ENCODE assay signal across 18 mouse cellular contexts in the genomic region with DNA sequence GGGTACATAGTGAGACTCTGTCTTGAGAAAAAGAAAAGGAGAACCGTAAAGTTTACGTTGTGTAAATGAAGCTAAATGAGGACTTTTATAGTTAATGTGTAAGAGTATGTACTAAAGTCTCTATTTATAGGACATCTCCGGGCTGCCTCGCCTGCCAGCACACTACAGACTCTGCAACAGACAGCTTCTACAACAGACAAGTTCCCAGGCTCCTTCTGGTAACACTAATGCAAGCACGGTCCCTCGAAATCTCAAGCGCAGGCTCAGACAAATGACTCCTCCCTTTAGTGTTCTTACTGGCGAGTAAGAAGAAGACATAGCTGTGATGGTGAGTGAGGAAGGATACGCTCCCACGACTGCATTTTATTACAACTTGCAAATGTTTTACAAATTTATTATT. TPM values are rescaled to one million over a fixed set of nuclear protein-coding genes. Genes with fewer than 3 reads are reported as not detected.
DNase-seq lines count a peak whose midpoint lies in the region; ATAC-seq lines count a peak whose summit lies in the region.
"Had no signal": no experiment of that assay in that cellular context is flagged by ENCODE, and none has a peak within 500 bp of the region (broad histone marks: within the 10 kb centered on the region; RNA-seq: fewer than 3 reads in every experiment).

No protein-coding gene starts in this region.

- H3K27ac ChIP-seq in heart, embryonic 12.5 days (ENCODE audit: poor library complexity, severe bottlenecking), result peak overlapping the region; percentile 48; the same call in 1 of the 2 replicates
- peak overlapping the region; percentile 84 for H3K27ac ChIP-seq in heart, embryonic 16.5 days (ENCODE audit: low read length)
- H3K27ac ChIP-seq: embryonic facial prominence, embryonic 13.5 days; forebrain, embryonic 12.5 days; hindbrain, embryonic 10.5 days; hindbrain, embryonic 14.5 days; intestine, embryonic 15.5 days had no signal

- no peak overlapping the region for H3K4me2 ChIP-seq in heart, embryonic 12.5 days
- no peak overlapping the region for H3K4me2 ChIP-seq in heart, embryonic 16.5 days (ENCODE audit: low read depth, low read length)
- H3K4me2 ChIP-seq: embryonic facial prominence, embryonic 13.5 days; forebrain, embryonic 12.5 days; hindbrain, embryonic 14.5 days; intestine, embryonic 15.5 days had no signal

- peaks cover 34% of the 10 kb centered on the region for H3K4me1 ChIP-seq in heart, embryonic 12.5 days (replicated peaks)
- peaks cover 25% of the 10 kb centered on the region for H3K4me1 ChIP-seq in heart, embryonic 16.5 days (ENCODE audit: control insufficient read depth, insufficient read depth, low read length)
- H3K4me1 ChIP-seq: embryonic facial prominence, embryonic 13.5 days; forebrain, embryonic 12.5 days; hindbrain, embryonic 10.5 days; intestine, embryonic 15.5 days had no signal

- no peak for ATAC-seq in heart, embryonic 12.5 days (ENCODE audit: insufficient number of reproducible peaks, low FRiP score)
- peak; percentile 67; the same call in 1 of the 2 replicates for ATAC-seq in heart, embryonic 16.5 days (replicated peaks; ENCODE audit: extremely low read depth, insufficient read depth, low FRiP score)
- ATAC-seq: intestine, embryonic 15.5 days had no signal

- H3K9ac ChIP-seq in heart, embryonic 12.5 days, result no peak overlapping the region
- H3K9ac ChIP-seq in heart, embryonic 16.5 days (ENCODE audit: low read length), result peak overlapping the region; percentile 43
- H3K9ac ChIP-seq: embryonic facial prominence, embryonic 13.5 days; forebrain, embryonic 12.5 days; hindbrain, embryonic 14.5 days; intestine, embryonic 15.5 days had no signal

- intact Hi-C loops in heart, postnatal 14 days (cut with DNase I), result no loop called here

- no peak overlapping the region for H3K4me3 ChIP-seq in heart, embryonic 12.5 days
- H3K4me3 ChIP-seq in heart, embryonic 16.5 days (ENCODE audit: low read length), result no peak overlapping the region
- H3K4me3 ChIP-seq: embryonic facial prominence, embryonic 13.5 days; forebrain, embryonic 12.5 days; hindbrain, embryonic 10.5 days; intestine, embryonic 15.5 days had no signal

- H3K36me3 ChIP-seq in heart, embryonic 12.5 days, result peaks cover 26% of the 10 kb centered on the region
- peaks cover 10% of the 10 kb centered on the region for H3K36me3 ChIP-seq in heart, embryonic 16.5 days (ENCODE audit: control insufficient read depth, insufficient read depth)

- H3K27me3 ChIP-seq in heart, embryonic 12.5 days (replicated peaks), result no peaks in the 10 kb centered on the region
- H3K27me3 ChIP-seq in heart, embryonic 16.5 days (ENCODE audit: control insufficient read depth, insufficient read depth, low read length), result no peaks in the 10 kb centered on the region
- H3K27me3 ChIP-seq: embryonic facial prominence, embryonic 13.5 days; forebrain, embryonic 12.5 days; intestine, embryonic 15.5 days had no signal

- no peaks in the 10 kb centered on the region for H3K9me3 ChIP-seq in heart, embryonic 12.5 days (replicated peaks)
- H3K9me3 ChIP-seq in heart, embryonic 16.5 days (replicated peaks; ENCODE audit: control insufficient read depth, low read length), result no peaks in the 10 kb centered on the region
- H3K9me3 ChIP-seq: embryonic facial prominence, embryonic 13.5 days; forebrain, embryonic 12.5 days; hindbrain, embryonic 10.5 days; intestine, embryonic 15.5 days had no signal

- no peak for DNase-seq in heart, postnatal 14 days
- no peak for DNase-seq in heart, postnatal 4 days
- DNase-seq in right cerebral cortex, postnatal 10 days (ENCODE audit: low spot score in 2 of 2), result peak; percentile 54 to 60
- no peak for DNase-seq in right cerebral cortex, postnatal 36 days (ENCODE audit: low spot score in 2 of 2)
- DNase-seq: adrenal gland, adult 2 months; adrenal gland, postnatal 25 days; cerebellum, adult 18-20 months; cerebellum, adult 9-11 months; cerebellum, postnatal 36 days; gastrocnemius, postnatal 10 days; kidney, adult 18-20 months had no signal

- 67% methylated on average over 10 of the region's 10 CpGs for WGBS in heart, embryonic 12.5 days
- WGBS in heart, embryonic 16.5 days, result 55% methylated on average over 10 of the region's 10 CpGs

RNA-seq across cellular contexts. Expression of a gene that starts 56.1 kb away (rescaled TPM):
- polyA plus RNA-seq in heart, embryonic 12.5 days (2016; fragmentation: Nextera tagmentation; extraction: Ambion mirVana), result 414 and 424 TPM in 2 replicates
- 1,000 to 10,000 TPM; 9,386 to 9,784 TPM for total RNA-seq in heart, postnatal 14 days (2021)
- polyA plus RNA-seq in heart, embryonic 16.5 days (2015; fragmentation: Nextera tagmentation; extraction: Ambion mirVana), result 306 and 316 TPM in 2 replicates
- total RNA-seq in heart, postnatal 4 days (2021), result 1,000 to 10,000 TPM; 5,023 to 5,799 TPM

RNA-seq across cellular contexts. Expression of a gene that starts 56.2 kb away (rescaled TPM):
- 25.2 and 30.0 TPM in 2 replicates for polyA plus RNA-seq in heart, embryonic 12.5 days (2016; fragmentation: Nextera tagmentation; extraction: Ambion mirVana)
- total RNA-seq in heart, postnatal 14 days (2021), result 10 to 100 TPM; 49.4 to 58.5 TPM
- 30.6 and 33.1 TPM in 2 replicates for polyA plus RNA-seq in heart, embryonic 16.5 days (2015; fragmentation: Nextera tagmentation; extraction: Ambion mirVana)
- total RNA-seq in heart, postnatal 4 days (2021), result 10 to 100 TPM; 37.2 to 45.3 TPM

Comparison
In these comparisons a context has a peak if more than half of its experiments do, and no peak if none do; other contexts are left out.
1. DNase-seq: peak in right cerebral cortex, postnatal 10 days (2 of 2); none in heart, postnatal 14 days (0 of 2), heart, postnatal 4 days (single experiment) and right cerebral cortex, postnatal 36 days (0 of 2).